Mouse (Mus musculus) limb, embryonic 15.5 days (tissue): Measurements from ENCODE around the gene Atg7. TPM values are rescaled to one million over a fixed set of nuclear protein-coding genes. Genes with fewer than 3 reads are reported as not detected.
"Not testable (repeated sequence)": the region's sequence is repeated elsewhere in the genome, so short reads cannot be mapped to it uniquely, and the experiment has no call there.

Experiments used
- ATAC-seq: fragments of 200-750 bp; cut with Nextera tagmentation; 2 replicates; pipeline ENCODE4 v1.8.0; 2017; ENCODE audit warnings: low read depth, moderate TSS enrichment; ENCODE audit not compliant: insufficient number of reproducible peaks, low FRiP score, low TSS enrichment
- H3K27ac ChIP-seq: fragments of 300-500 bp; sonication (generic); 2 replicates; pipeline ENCODE4 v1.5.1; 2015; ENCODE audit warnings: moderate library complexity, mild to moderate bottlenecking, inconsistent platforms
- H3K27me3 ChIP-seq: fragments of 300-500 bp; sonication (generic); 2 replicates; pipeline ENCODE4 v1.6.1; 2015; ENCODE audit warnings: inconsistent platforms
- H3K36me3 ChIP-seq: fragments of 300-500 bp; sonication (generic); 2 replicates; pipeline ENCODE4 v1.6.1; 2015; ENCODE audit warnings: inconsistent platforms
- H3K4me1 ChIP-seq: fragments of 300-500 bp; sonication (generic); 2 replicates; pipeline ENCODE4 v1.6.1; 2015; ENCODE audit warnings: inconsistent platforms
- H3K4me2 ChIP-seq: fragments of 300-500 bp; sonication (generic); 2 replicates; pipeline ENCODE4 v1.6.1; 2015; ENCODE audit warnings: mild to moderate bottlenecking, inconsistent platforms
- H3K4me3 ChIP-seq: fragments of 300-500 bp; sonication (generic); 2 replicates; pipeline ENCODE4 v1.5.1; 2015; ENCODE audit warnings: mild to moderate bottlenecking, inconsistent platforms
- H3K9ac ChIP-seq: fragments of 300-500 bp; sonication (generic); 2 replicates; pipeline ENCODE4 v1.6.1; 2015; ENCODE audit warnings: inconsistent platforms
- H3K9me3 ChIP-seq: fragments of 300-500 bp; sonication (generic); 2 replicates; pipeline ENCODE4 v1.6.1; 2016; ENCODE audit warnings: inconsistent platforms
- WGBS: fragments of 180-500 bp; shearing (Covaris S2); methylation state at CpG from one replicate; pipeline ENCODE4 v1.1.7; 2015; 5-methylcytosine and 5-hydroxymethylcytosine counted together
- polyA plus RNA-seq: library from polyadenylated mRNA; unstranded; fragments of >200 nt; fragmentation: Nextera tagmentation; extraction: Ambion mirVana; gene quantifications from 2 replicates; pipeline ENCODE4 v1.2.1, GENCODE M21; 2015

Atg7 gene
- polyA plus RNA-seq, result 19.5 and 21.4 TPM in 2 replicates

DNA sequence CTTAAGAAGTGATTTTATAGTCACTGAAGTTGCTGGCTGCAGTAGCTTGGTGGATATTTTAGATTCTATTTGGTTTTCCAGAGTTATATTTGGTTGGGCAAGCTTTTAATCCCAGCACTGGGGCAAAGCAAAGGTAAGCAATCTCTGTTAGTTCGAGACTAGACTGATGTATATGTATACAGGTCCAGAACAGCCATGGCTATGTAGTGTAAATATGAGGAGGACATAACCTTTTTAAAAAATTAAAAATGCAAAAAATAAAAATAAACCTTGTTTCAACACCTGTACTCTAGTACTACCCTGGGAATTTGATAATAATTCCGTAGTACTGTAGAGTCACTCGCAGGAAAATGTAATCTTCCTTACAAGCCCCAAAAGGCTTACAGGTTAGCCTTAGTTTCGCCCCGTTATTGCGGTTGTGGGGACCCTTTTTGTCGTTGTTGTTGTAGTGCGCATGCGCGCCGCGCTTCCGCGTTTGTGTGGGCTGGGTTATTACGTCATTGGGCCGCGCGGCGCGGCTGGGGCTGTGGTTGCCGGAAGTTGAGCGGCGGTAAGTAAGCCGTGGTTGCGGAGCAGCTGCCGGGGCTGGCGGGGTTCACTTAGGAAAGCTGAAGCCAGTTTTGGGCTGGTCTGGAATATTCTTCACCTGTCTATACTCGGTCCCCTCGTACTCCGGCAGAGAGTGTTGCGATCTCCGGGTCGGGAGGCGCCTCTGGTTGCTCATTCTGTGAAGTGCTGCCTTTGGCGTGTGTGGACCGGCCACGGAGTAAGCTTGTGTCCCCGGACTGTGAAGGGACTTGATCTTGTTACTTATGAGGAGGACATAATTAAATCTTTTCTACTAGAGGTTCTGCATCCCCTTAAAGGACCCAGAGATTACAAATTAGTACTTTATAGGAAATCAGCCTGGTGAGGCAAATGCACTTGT, at the start of gene Atg7:
Gene Atg7, plus strand, starts transcription at position 497 of the 928 bp plus-strand sequence.
- Histone ChIP-seq H3K36me3 (no peaks in the 10 kb centered on the region), H3K9me3 (no peaks in the 10 kb centered on the region), H3K4me3 (peak within 1 kb of the TSS; percentile 73), H3K4me1 (peaks cover 11% of the 10 kb centered on the region), H3K4me2 (peak within 1 kb of the TSS; percentile 80), H3K27ac (peak within 1 kb of the TSS; percentile 67), H3K9ac (peak within 1 kb of the TSS; percentile 69), H3K27me3 (no peaks in the 10 kb centered on the region)
- peak; percentile 63; the same call in 1 of the 2 replicates for ATAC-seq
- WGBS, result under 1% methylated on average over 38 of the region's 38 CpGs

GRCm38 (mm10) chr6:114614076-114614475, 28.8 kb upstream of the Atg7 start:
- H3K27me3 ChIP-seq, H3K27ac ChIP-seq, H3K4me2 ChIP-seq, H3K36me3 ChIP-seq, H3K4me1 ChIP-seq, H3K9ac ChIP-seq, ATAC-seq, H3K4me3 ChIP-seq, H3K9me3 ChIP-seq: not testable (repeated sequence)
- WGBS, result 3% methylated on average over 9 of the region's 17 CpGs

GRCm38 (mm10) chr6:114633886-114634285, 9.0 kb upstream of the Atg7 start:
- H3K9ac ChIP-seq, ATAC-seq, H3K36me3 ChIP-seq, H3K27me3 ChIP-seq, H3K4me2 ChIP-seq, H3K9me3 ChIP-seq, H3K4me3 ChIP-seq, H3K4me1 ChIP-seq, H3K27ac ChIP-seq: not testable (repeated sequence)
- WGBS, result no CpG with 5 or more reads among the region's 14 CpGs

- Histone ChIP-seq H3K27ac (0 out of 2 replicates have a peak overlapping the region, but pooled peaks have one; percentile 67), H3K27me3 (no peaks in the 10 kb centered on the region), H3K4me3 (peak overlapping the region; percentile 73), H3K4me1 (peaks cover 11% of the 10 kb centered on the region), H3K4me2 (peak overlapping the region; percentile 80), H3K9me3 (no peaks in the 10 kb centered on the region), H3K36me3 (no peaks in the 10 kb centered on the region), H3K9ac (peak overlapping the region; percentile 69; the same call in 1 of the 2 replicates)
- no peak for ATAC-seq
- WGBS, result 36% methylated on average over 8 of the region's 8 CpGs
Observed at GRCm38 (mm10) chr6:114643716-114644115, 819 bp downstream of the Atg7 start.

DNA sequence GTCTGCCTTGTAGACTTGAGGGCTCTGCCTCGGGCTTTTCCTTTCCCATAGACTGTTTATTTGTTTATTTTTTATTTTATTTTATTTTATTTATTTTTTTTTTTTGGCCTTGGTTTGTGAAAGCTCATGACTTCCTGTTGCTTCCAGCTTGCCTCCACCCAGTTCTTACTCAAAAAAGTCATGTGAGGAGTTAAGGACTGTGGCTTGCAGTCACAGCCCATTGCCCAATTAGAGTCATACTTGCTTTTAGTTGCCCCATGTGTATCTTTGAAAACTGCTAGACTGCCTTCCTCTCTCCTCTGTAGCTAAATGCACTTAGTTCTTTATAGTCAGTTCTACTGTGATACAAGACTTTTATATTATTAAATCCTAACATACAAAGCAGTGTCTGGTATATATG, 1.6 kb downstream of the Atg7 start:
- Histone ChIP-seq H3K9me3 (no peaks in the 10 kb centered on the region), H3K4me3 (no peak overlapping the region), H3K36me3 (no peaks in the 10 kb centered on the region), H3K4me2 (no peak overlapping the region), H3K9ac (no peak overlapping the region), H3K4me1 (peaks cover 11% of the 10 kb centered on the region), H3K27ac (no peak overlapping the region), H3K27me3 (no peaks in the 10 kb centered on the region)
- no peak for ATAC-seq
- 80% methylated on average over 1 of the region's 1 CpGs for WGBS

- Histone ChIP-seq H3K4me1 (peaks cover 11% of the 10 kb centered on the region), H3K27me3 (no peaks in the 10 kb centered on the region), H3K4me3 (no peak overlapping the region), H3K4me2 (no peak overlapping the region), H3K9ac (no peak overlapping the region), H3K27ac (no peak overlapping the region), H3K36me3 (no peaks in the 10 kb centered on the region), H3K9me3 (no peaks in the 10 kb centered on the region)
- WGBS, result 71% methylated on average over 1 of the region's 1 CpGs
- no peak for ATAC-seq
Observed at GRCm38 (mm10) chr6:114646201-114646600, 3.3 kb downstream of the Atg7 start.

DNA sequence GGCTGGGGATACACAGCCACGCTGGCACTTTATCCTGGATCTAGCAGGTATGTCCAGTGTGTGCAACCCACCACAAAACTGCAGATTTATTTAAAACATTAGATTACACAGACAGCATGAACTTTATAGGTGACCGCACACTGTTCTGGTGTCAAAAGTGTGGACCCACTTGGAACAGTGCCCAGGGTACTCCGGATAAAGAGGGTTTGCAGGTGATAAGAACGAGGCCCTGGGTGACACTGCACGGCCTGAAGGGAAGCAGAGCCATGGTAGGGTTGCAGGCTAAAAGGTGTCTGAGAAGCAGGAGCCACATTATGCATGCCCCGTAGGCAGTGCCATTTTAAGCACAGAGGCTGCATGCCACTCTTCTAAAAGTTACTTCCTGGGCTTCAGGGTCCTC, 4.1 kb downstream of the Atg7 start:
- Histone ChIP-seq H3K9me3 (no peaks in the 10 kb centered on the region), H3K36me3 (no peaks in the 10 kb centered on the region), H3K9ac (no peak overlapping the region), H3K4me2 (no peak overlapping the region), H3K27ac (no peak overlapping the region), H3K27me3 (no peaks in the 10 kb centered on the region), H3K4me3 (no peak overlapping the region), H3K4me1 (peaks cover 11% of the 10 kb centered on the region)
- no peak for ATAC-seq
- WGBS, result 86% methylated on average over 6 of the region's 6 CpGs

DNA sequence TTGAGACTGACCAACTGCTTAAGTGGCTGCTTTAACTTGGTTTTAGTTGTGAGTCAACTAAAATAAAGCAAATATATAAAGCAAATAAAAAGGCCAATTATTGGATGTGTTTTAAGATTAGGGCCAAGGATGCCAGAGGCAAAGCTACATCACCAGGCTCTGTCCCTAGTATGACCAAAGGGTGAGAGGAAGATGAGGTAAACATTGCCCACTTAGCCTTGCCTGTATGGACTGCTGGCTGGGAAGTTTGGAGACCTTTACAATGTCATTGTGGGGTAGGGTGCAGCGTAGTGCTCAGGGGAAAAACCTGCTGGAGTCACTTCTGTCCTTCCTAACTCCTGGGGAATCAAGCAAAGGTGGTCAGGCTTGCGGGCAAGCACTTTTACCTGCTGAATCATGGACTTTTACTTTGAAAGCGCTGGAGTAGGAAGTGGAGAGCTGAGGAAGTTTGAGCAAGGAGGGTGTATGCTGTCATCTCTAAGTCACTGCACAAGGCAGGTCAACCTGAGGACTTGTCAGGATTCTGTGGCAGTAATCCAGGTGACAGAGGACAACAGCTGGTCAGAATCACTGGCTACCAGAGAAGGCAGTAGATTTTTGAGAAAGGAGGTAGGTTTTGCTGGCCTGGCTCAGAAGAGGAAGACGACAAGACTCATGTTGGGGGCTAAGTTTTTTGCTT, 5.6 kb downstream of the Atg7 start:
- Histone ChIP-seq H3K9ac (no peak overlapping the region), H3K4me2 (no peak overlapping the region), H3K9me3 (no peaks in the 10 kb centered on the region), H3K36me3 (no peaks in the 10 kb centered on the region), H3K4me3 (no peak overlapping the region), H3K27ac (no peak overlapping the region), H3K4me1 (peaks cover 7% of the 10 kb centered on the region), H3K27me3 (no peaks in the 10 kb centered on the region)
- 78% methylated on average over 4 of the region's 4 CpGs for WGBS
- ATAC-seq, result no peak

GRCm38 (mm10) chr6:114652209-114652608, 9.3 kb downstream of the Atg7 start:
- H3K9ac ChIP-seq, result no peak overlapping the region
- H3K9me3 ChIP-seq, result no peaks in the 10 kb centered on the region
- ATAC-seq, result no peak
- 59% methylated on average over 3 of the region's 3 CpGs for WGBS
- H3K27ac ChIP-seq, result no peak overlapping the region
- H3K4me2 ChIP-seq, result no peak overlapping the region
- H3K4me1 ChIP-seq, result no peaks in the 10 kb centered on the region
- no peak overlapping the region for H3K4me3 ChIP-seq
- no peaks in the 10 kb centered on the region for H3K27me3 ChIP-seq
- H3K36me3 ChIP-seq, result no peaks in the 10 kb centered on the region

DNA sequence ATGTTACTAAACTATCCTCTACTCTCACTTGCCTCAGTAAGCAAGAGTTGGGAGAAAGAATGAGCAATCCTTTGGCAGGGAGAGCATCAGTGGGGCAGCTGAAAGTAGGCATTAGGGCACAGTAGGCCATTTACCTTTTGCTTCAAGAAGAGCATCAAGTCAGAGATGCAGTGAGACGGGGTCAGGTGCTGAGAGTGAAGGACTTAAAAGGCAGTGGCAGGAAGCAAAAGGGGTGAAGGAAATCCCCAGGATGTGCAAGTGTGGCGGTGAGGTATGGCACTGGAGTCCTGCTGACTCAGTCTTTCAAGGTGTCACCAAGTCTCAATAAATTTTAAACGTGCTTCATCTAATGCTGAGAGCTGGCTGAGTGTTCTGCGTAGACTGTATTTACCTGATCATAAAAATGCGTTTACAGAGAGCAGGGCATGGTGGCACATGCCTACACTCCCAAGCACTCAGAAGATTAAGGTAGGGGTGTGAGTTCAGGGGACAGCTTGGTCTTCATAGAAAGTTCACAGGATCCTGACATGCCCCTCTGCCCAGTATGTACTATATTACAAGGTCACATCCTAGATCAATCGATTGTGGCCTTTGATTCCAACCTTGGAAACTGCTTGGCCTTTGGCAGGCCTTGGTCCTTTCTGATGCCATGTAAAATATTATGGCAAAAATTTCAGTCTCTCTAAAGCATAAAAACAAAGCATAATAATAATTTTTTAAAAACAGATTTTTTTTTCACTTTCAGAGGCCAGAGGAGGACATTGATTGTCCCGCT, 14.1 kb downstream of the Atg7 start:
- Histone ChIP-seq H3K4me2 (no peak overlapping the region), H3K27me3 (no peaks in the 10 kb centered on the region), H3K27ac (no peak overlapping the region), H3K4me3 (no peak overlapping the region), H3K36me3 (no peaks in the 10 kb centered on the region), H3K9me3 (no peaks in the 10 kb centered on the region), H3K9ac (no peak overlapping the region), H3K4me1 (0 out of 2 replicates have a peak, but pooled peaks cover 4% of the 10 kb centered on the region)
- no peak for ATAC-seq
- WGBS, result 77% methylated on average over 7 of the region's 7 CpGs

DNA sequence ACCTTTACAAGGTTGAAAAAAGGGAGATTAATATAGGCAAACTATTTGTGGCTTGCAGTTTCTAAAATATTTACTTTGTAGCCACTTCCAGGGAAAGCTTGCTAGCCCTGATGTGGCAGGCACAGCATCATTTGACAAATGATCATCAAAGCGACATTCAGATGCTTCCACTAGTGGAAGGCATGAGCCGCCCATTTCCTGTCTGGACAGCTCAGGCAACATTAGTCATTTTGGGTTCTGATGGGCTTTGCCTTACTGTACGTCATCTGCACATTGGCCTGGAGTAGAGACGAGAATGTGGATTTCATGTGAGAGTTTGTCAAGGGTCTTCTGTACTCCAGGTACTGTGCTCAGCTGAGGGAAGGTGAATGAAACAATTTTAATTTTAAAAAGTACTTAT, 14.9 kb downstream of the Atg7 start:
- H3K27ac ChIP-seq, result no peak overlapping the region
- ATAC-seq, result no peak
- no peak overlapping the region for H3K4me3 ChIP-seq
- 69% methylated on average over 4 of the region's 4 CpGs for WGBS
- no peaks in the 10 kb centered on the region for H3K36me3 ChIP-seq
- H3K9ac ChIP-seq, result no peak overlapping the region
- H3K9me3 ChIP-seq, result no peaks in the 10 kb centered on the region
- H3K27me3 ChIP-seq, result no peaks in the 10 kb centered on the region
- 0 out of 2 replicates have a peak, but pooled peaks cover 4% of the 10 kb centered on the region for H3K4me1 ChIP-seq
- H3K4me2 ChIP-seq, result no peak overlapping the region
